Mouse (Mus musculus) C2C12 (cell line): ENCODE measurements around the gene Stk11ip.

Source experiments
- CTCF ChIP-seq: IDR thresholded peaks from one replicate; pipeline ENCODE4 v1.5.1; 2011; ENCODE audit not compliant: control insufficient read depth, insufficient read depth, insufficient read length
- MAX ChIP-seq: IDR thresholded peaks from one replicate; pipeline ENCODE4 v1.6.1; 2011; ENCODE audit warnings: mild to moderate bottlenecking, control low read depth

GRCm38 (mm10) chr1:75533325-75534252, 12.3 kb downstream of the Stk11ip start:
- TF ChIP-seq CTCF (no peak), MAX (no peak)
